Mouse (Mus musculus) thymus, adult 2 months (tissue): ENCODE data around the gene Ppm1l.

ENCODE experiments used
- CTCF ChIP-seq: fragments of 200-500 bp; IDR thresholded peaks from 2 replicates; pipeline ENCODE4 v1.5.1; 2012; ENCODE audit warnings: mild to moderate bottlenecking, control low read depth, low read length, moderate library complexity, borderline replicate concordance; ENCODE audit not compliant: control insufficient read depth, poor library complexity, insufficient read depth; ENCODE audit errors: extremely low read depth
- POLR2A ChIP-seq: fragments of 200-500 bp; IDR thresholded peaks from 2 replicates; pipeline ENCODE4 v1.6.1; 2012; ENCODE audit warnings: mild to moderate bottlenecking, low read length, control low read depth, moderate library complexity; ENCODE audit not compliant: control insufficient read depth, poor library complexity, insufficient read depth; ENCODE audit errors: extremely low read depth

- TF ChIP-seq CTCF (no peak), POLR2A (no peak)
Observed at GRCm38 (mm10) chr3:69292628-69293027, 24.0 kb upstream of the Ppm1l start.
